24 mouse cellular contexts compared by ENCODE assay signal in genomic region chr12:104044343-104044742, GRCm38 (mm10). TPM values are rescaled to one million over a fixed set of nuclear protein-coding genes. Genes with fewer than 3 reads are reported as not detected.
"Had no signal": no experiment of that assay in that cellular context is flagged by ENCODE, and none has a peak within 500 bp of the region (broad histone marks: within the 10 kb centered on the region; RNA-seq: fewer than 3 reads in every experiment).

Gene Serpina12, minus strand, starts transcription at chr12:104044443.

- H3K9me3 ChIP-seq: liver, embryonic 15.5 days; midbrain, embryonic 10.5 days; midbrain, embryonic 13.5 days; neural tube, embryonic 13.5 days; neural tube, embryonic 15.5 days had no signal

- ATAC-seq: midbrain, embryonic 13.5 days; midbrain, embryonic 16.5 days had no signal

- H3K27ac ChIP-seq: liver, embryonic 15.5 days; midbrain, embryonic 10.5 days; midbrain, embryonic 13.5 days; neural tube, embryonic 13.5 days; neural tube, embryonic 15.5 days had no signal

- H3K4me3 ChIP-seq: liver, embryonic 15.5 days; midbrain, embryonic 10.5 days; midbrain, embryonic 13.5 days; myocyte; neural tube, embryonic 13.5 days; neural tube, embryonic 15.5 days had no signal

- DNase-seq: lung, adult 18-20 months; lung, embryonic 14.5 days; lung, postnatal 10 days; lung, postnatal 4 days; retina, postnatal 1 day; right cerebral cortex, adult 18-20 months; right cerebral cortex, postnatal 25 days; right cerebral cortex, postnatal 4 days; spleen, adult 18-20 months; thymus, adult 18-20 months; thymus, postnatal 14 days; thymus, postnatal 36 days had no signal

- H3K9ac ChIP-seq: liver, embryonic 15.5 days; lung, embryonic 14.5 days; midbrain, embryonic 13.5 days; neural tube, embryonic 13.5 days; neural tube, embryonic 15.5 days had no signal

- H3K36me3 ChIP-seq: liver, embryonic 15.5 days; midbrain, embryonic 10.5 days; midbrain, embryonic 13.5 days; neural tube, embryonic 13.5 days; neural tube, embryonic 15.5 days had no signal

- H3K27me3 ChIP-seq: liver, embryonic 15.5 days; midbrain, embryonic 13.5 days; neural tube, embryonic 13.5 days; neural tube, embryonic 15.5 days had no signal

- H3K4me2 ChIP-seq: liver, embryonic 15.5 days; lung, embryonic 14.5 days; midbrain, embryonic 13.5 days; neural tube, embryonic 13.5 days; neural tube, embryonic 15.5 days had no signal

- H3K4me1 ChIP-seq: midbrain, embryonic 10.5 days; midbrain, embryonic 13.5 days; neural tube, embryonic 13.5 days; neural tube, embryonic 15.5 days had no signal

RNA-seq across cellular contexts. Expression of gene Serpina12, which starts in this region (rescaled TPM):
- polyA plus RNA-seq: lung, embryonic 14.5 days; lung, embryonic 16.5 days; midbrain, embryonic 10.5 days; midbrain, embryonic 13.5 days; midbrain, embryonic 16.5 days; neural tube, embryonic 11.5 days; neural tube, embryonic 13.5 days; neural tube, embryonic 15.5 days; small intestine, adult 2 months; stomach, embryonic 14.5 days; stomach, embryonic 16.5 days had no signal
